Mouse (Mus musculus) myocyte (in vitro differentiated cells): ENCODE measurements around the gene C2cd2.

ENCODE experiments used
- E2F4 ChIP-seq: IDR thresholded peaks from one replicate; pipeline ENCODE4 v1.6.1; 2011; ENCODE audit warnings: mild to moderate bottlenecking, control low read depth, moderate library complexity; ENCODE audit not compliant: insufficient read depth
- MYOD1 ChIP-seq, 3 experiments: IDR thresholded peaks; one replicate each; pipeline ENCODE4 v1.6.1; 2011; ENCODE audit warnings: control low read depth in 2 of 3, low read depth in 2 of 3, mild to moderate bottlenecking in 2 of 3, moderate library complexity in 1 of 3; ENCODE audit not compliant: insufficient read length in 2 of 3, control insufficient read depth in 1 of 3
- MYOG ChIP-seq, 3 experiments: IDR thresholded peaks; one replicate each; pipeline ENCODE4 v1.6.1; 2011; ENCODE audit warnings: control low read depth in 2 of 3, low read depth in 2 of 3, mild to moderate bottlenecking in 2 of 3; ENCODE audit not compliant: insufficient read length in 2 of 3, control insufficient read depth in 1 of 3, insufficient read depth in 1 of 3
- POLR2A ChIP-seq: IDR thresholded peaks from one replicate; pipeline ENCODE4 v1.6.1; 2011; ENCODE audit warnings: low read depth, mild to moderate bottlenecking, control low read depth, moderate library complexity; ENCODE audit not compliant: insufficient read length
- TCF12 ChIP-seq: IDR thresholded peaks from one replicate; pipeline ENCODE4 v1.6.1; 2011; ENCODE audit warnings: mild to moderate bottlenecking, control low read depth; ENCODE audit not compliant: poor library complexity, insufficient read depth, severe bottlenecking
- TCF3 ChIP-seq: IDR thresholded peaks from one replicate; pipeline ENCODE4 v1.6.1; 2011; ENCODE audit warnings: low read depth, control low read depth; ENCODE audit not compliant: insufficient read length

DNA sequence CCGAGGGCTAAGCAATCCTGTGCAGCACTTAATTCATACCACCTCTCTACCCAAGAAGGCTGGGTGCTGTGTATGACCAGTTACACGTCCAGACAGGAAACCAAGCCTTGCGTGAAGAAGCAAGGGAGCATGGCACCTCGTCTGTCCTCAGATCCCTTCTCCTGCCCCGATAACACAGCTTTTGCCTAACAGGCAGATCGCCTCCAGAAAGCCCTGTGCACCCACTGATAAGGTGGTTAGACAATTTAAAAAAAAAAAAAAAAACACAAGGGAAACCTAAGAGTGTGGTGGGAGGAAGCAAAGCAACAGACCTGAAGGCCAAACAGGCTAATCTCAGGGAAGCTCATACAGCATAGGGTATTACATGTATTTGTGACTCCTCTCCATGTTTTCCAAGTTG lies 54.9 kb downstream of the C2cd2 start:
- TF ChIP-seq POLR2A (no peak), TCF3 (no peak), E2F4 (no peak), MYOD1 (IDR thresholded peaks at IDR 0.05; ENCODE audit: control insufficient read depth in 1 of 3, insufficient read length in 2 of 3, low read depth in 2 of 3) (no peak), MYOG (IDR thresholded peaks at IDR 0.05; ENCODE audit: control insufficient read depth in 1 of 3, insufficient read depth in 1 of 3, insufficient read length in 2 of 3, low read depth in 2 of 3) (no peak), TCF12 (no peak)
